Mouse (Mus musculus) hindbrain, embryonic 16.5 days (tissue): ENCODE results near the gene Tmem211. TPM values are rescaled to one million over a fixed set of nuclear protein-coding genes. Genes with fewer than 3 reads are reported as not detected.

Source experiments
- ATAC-seq: fragments of 200-750 bp; cut with Nextera tagmentation; 2 replicates; pipeline ENCODE4 v1.8.0; 2017; ENCODE audit warnings: moderate TSS enrichment, moderate library complexity
- H3K27ac ChIP-seq: fragments of 300-500 bp; sonication (generic); 2 replicates; pipeline ENCODE4 v1.5.1; 2014; ENCODE audit warnings: low read depth, mild to moderate bottlenecking, control low read depth, low read length, moderate library complexity
- H3K27me3 ChIP-seq: fragments of 300-500 bp; sonication (generic); replicated peaks from 2 replicates; pipeline ENCODE4 v1.6.1; 2014; ENCODE audit warnings: low read length; ENCODE audit not compliant: control insufficient read depth, insufficient read depth
- H3K36me3 ChIP-seq: fragments of 300-500 bp; sonication (generic); 2 replicates; pipeline ENCODE4 v1.6.1; 2014; ENCODE audit warnings: mild to moderate bottlenecking, low read length, moderate library complexity, mixed read lengths; ENCODE audit not compliant: control insufficient read depth, insufficient read depth
- H3K4me1 ChIP-seq: fragments of 300-500 bp; sonication (generic); 2 replicates; pipeline ENCODE4 v1.6.1; 2014; ENCODE audit warnings: low read depth, low read length; ENCODE audit not compliant: control insufficient read depth, insufficient read depth
- H3K4me2 ChIP-seq: fragments of 300-500 bp; sonication (generic); 2 replicates; pipeline ENCODE4 v1.6.1; 2014; ENCODE audit warnings: mild to moderate bottlenecking, low read length, control low read depth, moderate library complexity
- H3K4me3 ChIP-seq: fragments of 300-500 bp; sonication (generic); 2 replicates; pipeline ENCODE4 v1.5.1; 2014; ENCODE audit warnings: mild to moderate bottlenecking, low read length, control low read depth, moderate library complexity
- H3K9ac ChIP-seq: fragments of 300-500 bp; sonication (generic); 2 replicates; pipeline ENCODE4 v1.6.1; 2014; ENCODE audit warnings: low read depth, mild to moderate bottlenecking, control low read depth, low read length, moderate library complexity
- H3K9me3 ChIP-seq: fragments of 300-500 bp; sonication (generic); 2 replicates; pipeline ENCODE4 v1.6.1; 2014; ENCODE audit warnings: mild to moderate bottlenecking, low read length, moderate library complexity; ENCODE audit not compliant: control insufficient read depth
- WGBS: fragments of 180-500 bp; shearing (Covaris S2); extraction: QIAGEN DNeasy Blood & Tissue Kit; methylation state at CpG from one replicate; pipeline ENCODE4 v1.1.7; 2014; 5-methylcytosine and 5-hydroxymethylcytosine counted together
- polyA plus RNA-seq: library from polyadenylated mRNA; unstranded; fragments of >200 nt; fragmentation: Nextera tagmentation; extraction: Ambion mirVana; gene quantifications from 2 replicates; pipeline ENCODE4 v1.2.1, GENCODE M21; 2015

Tmem211 gene
- polyA plus RNA-seq, 1 experiment from 2014 or later: not detected

- ATAC-seq: no peak
- Histone ChIP-seq H3K9me3 (no peaks in the 10 kb centered on the region), H3K4me1 (no peaks in the 10 kb centered on the region), H3K27ac (no peak overlapping the region), H3K27me3 (no peaks in the 10 kb centered on the region; the same call in 1 of the 2 replicates), H3K9ac (no peak overlapping the region), H3K36me3 (peaks cover 21% of the 10 kb centered on the region), H3K4me2 (no peak overlapping the region), H3K4me3 (no peak overlapping the region)
- WGBS: 91% methylated on average over 7 of the region's 7 CpGs
Measured at GRCm38 (mm10) chr5:113281557-113281956, 54.8 kb downstream of the Tmem211 start.

GRCm38 (mm10) chr5:113283726-113284125 is 57.0 kb downstream of the Tmem211 start:
- H3K4me2 ChIP-seq: no peak overlapping the region

GRCm38 (mm10) chr5:113285541-113285940 is 58.8 kb downstream of the Tmem211 start:
- no peak overlapping the region for H3K4me2 ChIP-seq
- no peak for ATAC-seq
- H3K27ac ChIP-seq: no peak overlapping the region
- H3K4me3 ChIP-seq: no peak overlapping the region
- no peak overlapping the region for H3K9ac ChIP-seq
- peaks cover 4% of the 10 kb centered on the region for H3K27me3 ChIP-seq
- H3K36me3 ChIP-seq: peaks cover 14% of the 10 kb centered on the region
- H3K9me3 ChIP-seq: no peaks in the 10 kb centered on the region
- peaks cover 4% of the 10 kb centered on the region; the same call in 1 of the 2 replicates for H3K4me1 ChIP-seq
- WGBS: 63% methylated on average over 16 of the region's 16 CpGs

More at GRCm38 (mm10) chr5:113283726-113284125, 57.0 kb downstream of the Tmem211 start:
- Histone ChIP-seq H3K9ac (no peak overlapping the region), H3K27ac (no peak overlapping the region), H3K27me3 (peaks cover 2% of the 10 kb centered on the region), H3K36me3 (peaks cover 19% of the 10 kb centered on the region), H3K9me3 (no peaks in the 10 kb centered on the region), H3K4me3 (no peak overlapping the region), H3K4me1 (peaks cover 4% of the 10 kb centered on the region; the same call in 1 of the 2 replicates)
- no peak for ATAC-seq
- WGBS: 79% methylated on average over 2 of the region's 2 CpGs

GRCm38 (mm10) chr5:113286048-113286447 is 59.3 kb downstream of the Tmem211 start:
- Histone ChIP-seq H3K4me1 (peaks cover 4% of the 10 kb centered on the region; the same call in 1 of the 2 replicates), H3K4me3 (no peak overlapping the region), H3K4me2 (no peak overlapping the region), H3K9ac (no peak overlapping the region), H3K36me3 (peaks cover 14% of the 10 kb centered on the region), H3K9me3 (no peaks in the 10 kb centered on the region), H3K27ac (no peak overlapping the region), H3K27me3 (peaks cover 4% of the 10 kb centered on the region)
- 76% methylated on average over 11 of the region's 11 CpGs for WGBS
- ATAC-seq: no peak

- H3K9me3 ChIP-seq: no peaks in the 10 kb centered on the region
- peaks cover 4% of the 10 kb centered on the region for H3K4me1 ChIP-seq
- WGBS: 6% methylated on average over 50 of the region's 60 CpGs
- peak overlapping the region; percentile 20; the same call in 1 of the 2 replicates for H3K4me3 ChIP-seq
- peak overlapping the region; percentile 47 for H3K4me2 ChIP-seq
- 0 out of 2 replicates have a peak, but pooled peaks have one; percentile 25 for ATAC-seq
- H3K27me3 ChIP-seq: peaks cover 4% of the 10 kb centered on the region
- peak overlapping the region; percentile 43; the same call in 1 of the 2 replicates for H3K9ac ChIP-seq
- peaks cover 14% of the 10 kb centered on the region for H3K36me3 ChIP-seq
- H3K27ac ChIP-seq: no peak overlapping the region
Measured at GRCm38 (mm10) chr5:113286591-113287520, 60.1 kb downstream of the Tmem211 start.

GRCm38 (mm10) chr5:113287762-113288161 is 61.1 kb downstream of the Tmem211 start:
- no peak overlapping the region for H3K27ac ChIP-seq
- peaks cover 11% of the 10 kb centered on the region for H3K36me3 ChIP-seq
- no peak overlapping the region for H3K4me2 ChIP-seq
- H3K4me3 ChIP-seq: no peak overlapping the region
- H3K9me3 ChIP-seq: no peaks in the 10 kb centered on the region
- 53% methylated on average over 5 of the region's 5 CpGs for WGBS
- no peak overlapping the region for H3K9ac ChIP-seq
- H3K4me1 ChIP-seq: peaks cover 11% of the 10 kb centered on the region
- no peak for ATAC-seq
- H3K27me3 ChIP-seq: peaks cover 4% of the 10 kb centered on the region

- WGBS: 54% methylated on average over 13 of the region's 13 CpGs
- no peak for ATAC-seq
- Histone ChIP-seq H3K9me3 (no peaks in the 10 kb centered on the region), H3K4me1 (peaks cover 14% of the 10 kb centered on the region), H3K9ac (no peak overlapping the region), H3K27ac (no peak overlapping the region), H3K36me3 (peaks cover 11% of the 10 kb centered on the region), H3K4me2 (no peak overlapping the region), H3K27me3 (peaks cover 4% of the 10 kb centered on the region), H3K4me3 (no peak overlapping the region)
Measured at GRCm38 (mm10) chr5:113288490-113288889, 61.8 kb downstream of the Tmem211 start.

Other genes starting within 250 kb of the Tmem211 start
- gene Grk3, start 211.1 kb upstream of the Tmem211 start, polyA plus RNA-seq: 27.2 and 30.8 TPM in 2 replicates
- gene Crybb2, start 156.8 kb upstream of the Tmem211 start, polyA plus RNA-seq: not detected in 2 replicates
- 0.86 and 1.8 TPM in 2 replicates for gene Crybb3, start 145.3 kb upstream of the Tmem211 start, polyA plus RNA-seq
- gene 2900026A02Rik, start 5.7 kb upstream of the Tmem211 start, polyA plus RNA-seq: 4.3 and 4.8 TPM in 2 replicates
- gene Sgsm1, start 83.9 kb downstream of the Tmem211 start, polyA plus RNA-seq: 19.4 and 23.0 TPM in 2 replicates
- not detected in 2 replicates for gene Aym1, start 130.4 kb downstream of the Tmem211 start, polyA plus RNA-seq